Mouse (Mus musculus): ENCODE measurements at regions not wholly inside any gene's neighbourhood (a gene's known extent, or its start where the extent isn't known, plus 50 kb on each side); places are given as distances from the start of the nearest gene placed in this dataset.

DNA sequence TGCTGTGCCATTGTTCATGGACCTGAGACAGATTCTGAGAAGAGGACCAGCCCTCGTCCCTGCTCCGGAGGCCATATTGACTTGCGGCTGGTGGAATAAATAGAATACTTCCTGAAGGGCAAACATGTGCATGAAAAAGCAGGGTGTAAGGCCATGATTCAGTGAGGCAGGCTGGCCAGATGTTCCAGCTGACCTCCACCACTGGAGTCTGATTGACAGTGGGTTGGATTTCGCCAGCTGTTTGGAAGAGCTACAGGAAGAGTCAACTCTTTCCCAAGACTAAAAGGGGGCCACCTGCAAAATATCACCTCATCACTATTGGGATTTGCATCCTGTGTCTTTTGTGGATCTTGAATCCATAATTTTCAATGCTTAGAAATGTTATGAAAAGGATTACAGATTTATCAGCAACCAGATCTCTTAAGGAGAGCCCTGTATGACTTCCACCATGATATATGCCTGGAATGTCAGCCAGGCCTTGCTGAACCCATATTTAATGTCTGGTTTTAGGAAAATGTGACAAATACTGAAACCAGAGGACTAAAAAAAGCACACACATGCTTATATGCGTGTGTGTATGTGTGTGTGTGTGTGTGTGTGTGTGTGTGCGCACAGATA, 348.9 kb upstream of the Nrp1 start:
- Histone ChIP-seq H3K4me3 (no peak overlapping the region), H3K36me3 (no peaks in the 10 kb centered on the region), H3K27ac (replicated peaks) (no peak overlapping the region), H3K4me2 (no peak overlapping the region), H3K9me3 (no peaks in the 10 kb centered on the region), H3K9ac (no peak overlapping the region), H3K4me1 (replicated peaks) (peaks cover 8% of the 10 kb centered on the region), H3K27me3 (no peaks in the 10 kb centered on the region)
- WGBS, result 80% methylated on average over 6 of the region's 6 CpGs
- ATAC-seq (ENCODE audit: low read depth), result no peak

DNA sequence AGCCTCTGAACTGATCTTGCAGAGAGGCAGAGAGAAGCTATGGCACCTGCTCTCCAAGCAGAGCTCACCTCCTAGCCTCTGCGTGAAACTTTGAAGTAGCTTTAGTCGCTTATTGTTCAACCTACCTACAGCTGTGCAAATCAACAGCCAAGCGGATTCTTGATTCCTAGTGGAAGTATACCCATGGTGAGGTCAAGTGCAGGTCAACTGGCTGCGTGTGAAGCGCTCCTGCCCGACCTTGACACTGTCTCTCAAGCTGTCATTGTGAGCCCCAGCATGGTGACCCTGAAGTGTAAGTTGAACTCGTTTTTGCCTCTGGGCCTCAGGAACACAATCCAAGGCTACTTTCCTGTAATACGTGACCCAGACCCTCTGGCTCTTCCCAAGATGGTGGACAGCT, 341.2 kb upstream of the Nrp1 start:
- Histone ChIP-seq H3K4me3 (no peak overlapping the region), H3K27me3 (no peaks in the 10 kb centered on the region), H3K9ac (no peak overlapping the region), H3K27ac (replicated peaks) (no peak overlapping the region), H3K4me1 (replicated peaks) (peaks cover 4% of the 10 kb centered on the region; the same call in 1 of the 2 replicates), H3K4me2 (no peak overlapping the region), H3K9me3 (no peaks in the 10 kb centered on the region), H3K36me3 (no peaks in the 10 kb centered on the region)
- 65% methylated on average over 8 of the region's 8 CpGs for WGBS
- ATAC-seq (ENCODE audit: low read depth), result no peak

DNA sequence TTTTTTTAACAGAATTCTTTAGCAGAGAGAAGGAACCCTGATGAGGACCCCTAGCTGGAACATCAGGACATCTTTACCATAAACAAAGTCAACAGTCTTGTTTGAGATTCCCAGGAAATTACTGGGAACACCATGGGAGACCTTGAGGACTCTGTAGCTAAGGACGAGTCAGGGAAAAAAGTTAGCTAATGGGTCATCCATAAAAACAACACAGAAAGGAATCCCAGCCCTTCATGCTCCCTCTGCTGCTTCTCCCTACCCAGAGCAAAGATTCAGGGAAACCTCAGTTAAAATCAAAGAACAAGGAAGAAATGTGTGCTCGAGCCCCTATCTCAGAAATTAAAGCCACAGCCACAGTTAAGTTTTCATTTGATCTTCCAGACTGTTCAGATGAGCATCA, 334.7 kb upstream of the Nrp1 start:
- no peak for ATAC-seq (ENCODE audit: low read depth)
- no peaks in the 10 kb centered on the region for H3K27me3 ChIP-seq
- H3K4me1 ChIP-seq (replicated peaks), result peaks cover 17% of the 10 kb centered on the region
- 52% methylated on average over 2 of the region's 2 CpGs for WGBS
- no peak overlapping the region for H3K4me3 ChIP-seq
- H3K9ac ChIP-seq, result no peak overlapping the region
- no peak overlapping the region for H3K4me2 ChIP-seq
- H3K9me3 ChIP-seq, result no peaks in the 10 kb centered on the region
- H3K36me3 ChIP-seq, result no peaks in the 10 kb centered on the region
- H3K27ac ChIP-seq (replicated peaks), result no peak overlapping the region

DNA sequence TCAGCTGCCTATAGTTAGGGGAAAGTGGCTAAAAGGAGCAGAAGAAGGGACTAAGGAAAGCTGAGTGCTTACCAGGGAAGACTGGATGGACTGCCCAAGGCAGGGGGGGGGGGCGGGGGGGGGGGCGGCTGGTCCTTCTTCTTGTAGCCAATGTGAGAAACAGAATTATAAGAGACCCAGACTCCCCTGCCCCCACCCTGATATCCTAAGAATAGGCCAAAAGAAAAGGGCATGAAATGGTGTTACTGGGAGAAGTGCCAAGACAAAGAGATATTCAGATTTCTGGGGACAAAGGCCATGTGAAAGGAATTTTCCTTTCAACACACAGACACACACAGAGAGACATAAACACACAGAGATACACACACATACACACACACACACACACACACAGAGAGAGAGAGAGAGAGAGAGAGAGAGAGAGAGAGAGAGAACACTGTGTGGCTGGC, 333.6 kb upstream of the Nrp1 start:
- Histone ChIP-seq H3K4me2 (no peak overlapping the region), H3K9me3 (no peaks in the 10 kb centered on the region), H3K4me3 (no peak overlapping the region), H3K27me3 (no peaks in the 10 kb centered on the region), H3K4me1 (replicated peaks) (peaks cover 17% of the 10 kb centered on the region), H3K27ac (replicated peaks) (peak overlapping the region; percentile 70), H3K9ac (no peak overlapping the region), H3K36me3 (no peaks in the 10 kb centered on the region)
- peak; percentile 65 for ATAC-seq (ENCODE audit: low read depth)
- WGBS, result 20% methylated on average over 1 of the region's 2 CpGs

DNA sequence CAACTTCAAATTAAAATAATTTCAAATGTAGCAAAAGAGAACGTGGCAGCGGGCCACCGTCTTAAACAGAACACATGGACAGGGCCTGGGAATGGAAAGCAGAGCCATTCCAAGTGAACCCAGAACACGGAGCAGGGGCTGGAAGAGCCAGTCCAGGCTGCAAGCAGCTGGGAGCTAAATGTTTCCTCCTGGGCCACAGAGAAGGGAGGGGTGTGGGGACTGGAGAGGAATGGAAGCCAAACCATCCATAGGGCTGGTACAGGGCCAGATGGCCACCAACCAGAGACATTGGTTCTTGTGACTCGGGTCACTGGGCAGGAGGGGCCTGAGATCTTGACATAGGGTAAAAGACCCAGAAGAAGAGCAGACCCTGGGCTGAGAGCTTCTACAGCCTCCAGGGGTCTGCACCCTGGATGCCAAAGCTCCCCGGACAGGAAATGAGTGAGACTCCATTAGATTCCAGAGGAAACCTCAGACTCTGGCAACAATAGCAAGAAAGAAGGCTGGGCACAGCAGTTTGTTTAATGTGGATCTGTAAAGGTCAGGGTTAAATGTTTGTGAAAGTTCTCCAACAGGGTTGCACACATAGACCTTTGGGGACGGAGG, 333.1 kb upstream of the Nrp1 start:
- H3K36me3 ChIP-seq, result no peaks in the 10 kb centered on the region
- no peaks in the 10 kb centered on the region for H3K27me3 ChIP-seq
- no peaks in the 10 kb centered on the region for H3K9me3 ChIP-seq
- peak; percentile 69; the same call in 1 of the 2 replicates for ATAC-seq (ENCODE audit: low read depth)
- peaks cover 21% of the 10 kb centered on the region for H3K4me1 ChIP-seq (replicated peaks)
- 43% methylated on average over 7 of the region's 7 CpGs for WGBS
- H3K4me2 ChIP-seq, result no peak overlapping the region
- H3K4me3 ChIP-seq, result no peak overlapping the region
- no peak overlapping the region for H3K9ac ChIP-seq
- peak overlapping the region; percentile 70 for H3K27ac ChIP-seq (replicated peaks)

DNA sequence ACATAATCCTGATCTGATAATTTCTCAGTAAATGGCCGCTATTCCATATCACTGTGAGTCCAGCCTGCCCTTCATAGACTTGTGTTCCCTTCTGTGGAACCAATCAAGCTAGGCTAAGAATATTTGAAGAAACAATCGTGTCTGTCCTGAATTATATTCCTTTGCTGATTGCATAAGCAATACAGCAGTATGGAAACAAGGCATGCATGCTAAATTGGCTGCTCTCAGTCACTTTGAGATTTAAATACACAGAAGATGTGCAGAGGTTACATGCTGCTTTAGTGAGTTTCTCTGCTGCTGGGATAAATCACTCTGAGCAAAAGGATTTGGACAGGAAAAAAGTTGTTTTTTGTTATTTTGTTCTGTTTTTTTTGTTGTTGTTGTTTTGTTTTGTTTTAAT, 331.4 kb upstream of the Nrp1 start:
- no peak overlapping the region for H3K4me2 ChIP-seq
- H3K27me3 ChIP-seq, result no peaks in the 10 kb centered on the region
- H3K9me3 ChIP-seq, result no peaks in the 10 kb centered on the region
- H3K4me1 ChIP-seq (replicated peaks), result peaks cover 25% of the 10 kb centered on the region
- ATAC-seq (ENCODE audit: low read depth), result no peak
- H3K27ac ChIP-seq (replicated peaks), result no peak overlapping the region
- H3K9ac ChIP-seq, result no peak overlapping the region
- 72% methylated on average over 2 of the region's 2 CpGs for WGBS
- no peaks in the 10 kb centered on the region for H3K36me3 ChIP-seq
- H3K4me3 ChIP-seq, result no peak overlapping the region

DNA sequence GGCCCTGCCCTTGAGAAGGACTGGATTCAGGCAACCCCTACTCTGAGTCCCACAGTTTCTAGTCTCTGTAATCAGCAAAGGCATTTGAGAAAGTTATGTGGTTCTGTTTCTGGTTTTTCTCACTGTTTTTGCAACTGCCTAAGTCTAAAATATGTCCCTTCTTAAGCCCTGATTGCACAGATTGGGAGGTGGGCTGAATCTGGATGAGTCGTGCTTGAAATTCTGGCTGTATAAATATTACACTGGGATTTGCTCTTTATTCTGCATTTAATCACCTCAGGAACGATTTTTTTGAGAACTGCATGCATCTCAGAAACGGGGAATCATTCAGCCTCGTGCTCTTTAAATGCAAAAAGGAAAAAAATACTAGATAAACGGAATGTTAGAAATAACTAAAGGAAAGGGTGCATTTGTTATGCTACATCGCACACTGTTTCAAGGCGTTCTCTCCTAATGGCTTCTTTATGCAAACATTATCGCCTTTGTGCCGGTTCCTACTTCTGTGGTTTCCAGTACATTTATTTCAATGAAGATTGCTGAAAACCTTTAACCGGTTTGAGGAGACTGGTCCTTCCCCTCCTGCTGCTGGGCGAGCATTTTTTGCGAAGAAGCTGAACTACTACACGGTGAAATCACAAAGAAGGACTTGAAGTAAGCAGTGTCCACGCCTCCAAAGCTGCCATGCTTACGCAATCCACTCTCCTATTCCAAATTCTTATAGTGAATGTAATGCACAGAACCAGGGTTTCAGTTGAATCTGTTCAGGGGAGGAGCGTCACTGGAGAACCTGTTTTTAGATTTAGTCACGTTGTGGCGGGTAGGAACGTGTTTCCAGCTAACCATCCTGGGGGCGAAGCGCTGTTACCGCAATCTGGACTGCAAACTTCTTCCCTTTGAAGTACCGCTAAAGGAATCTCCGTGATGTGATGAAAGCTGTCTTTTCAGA, 327.8 kb upstream of the Nrp1 start:
- no peak for ATAC-seq (ENCODE audit: low read depth)
- H3K27me3 ChIP-seq, result no peaks in the 10 kb centered on the region
- no peaks in the 10 kb centered on the region for H3K36me3 ChIP-seq
- no peak overlapping the region for H3K4me3 ChIP-seq
- H3K9me3 ChIP-seq, result no peaks in the 10 kb centered on the region
- no peak overlapping the region for H3K9ac ChIP-seq
- H3K4me2 ChIP-seq, result peak overlapping the region; percentile 1; the same call in 1 of the 2 replicates
- peak overlapping the region; percentile 77 for H3K27ac ChIP-seq (replicated peaks)
- H3K4me1 ChIP-seq (replicated peaks), result peaks cover 10% of the 10 kb centered on the region
- 59% methylated on average over 24 of the region's 24 CpGs for WGBS

DNA sequence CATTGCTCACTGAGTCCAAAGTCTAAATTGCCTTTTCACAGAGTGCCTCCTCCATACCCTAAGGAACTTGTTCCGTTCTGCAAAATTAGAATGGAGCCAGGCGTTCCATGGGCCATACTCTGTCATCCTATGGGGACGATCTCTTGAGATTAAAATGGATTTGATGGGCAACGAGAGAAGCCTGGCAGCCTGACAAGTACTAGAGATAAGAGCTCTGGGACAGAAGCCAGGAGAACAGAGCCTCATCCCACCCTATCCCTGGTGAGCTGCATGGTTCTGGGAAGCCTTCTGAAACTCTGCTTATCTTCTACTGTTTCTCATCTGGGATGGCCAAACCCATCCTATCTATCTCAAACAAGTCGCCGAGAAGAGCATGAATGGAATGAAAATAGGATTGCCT, 324.3 kb upstream of the Nrp1 start:
- no peak overlapping the region for H3K4me3 ChIP-seq
- H3K4me2 ChIP-seq, result no peak overlapping the region
- H3K27ac ChIP-seq (replicated peaks), result no peak overlapping the region
- no peaks in the 10 kb centered on the region for H3K36me3 ChIP-seq
- WGBS, result 87% methylated on average over 6 of the region's 6 CpGs
- H3K9ac ChIP-seq, result no peak overlapping the region
- no peaks in the 10 kb centered on the region for H3K27me3 ChIP-seq
- peaks cover 10% of the 10 kb centered on the region; the same call in 1 of the 2 replicates for H3K4me1 ChIP-seq (replicated peaks)
- no peak for ATAC-seq (ENCODE audit: low read depth)
- no peaks in the 10 kb centered on the region for H3K9me3 ChIP-seq

DNA sequence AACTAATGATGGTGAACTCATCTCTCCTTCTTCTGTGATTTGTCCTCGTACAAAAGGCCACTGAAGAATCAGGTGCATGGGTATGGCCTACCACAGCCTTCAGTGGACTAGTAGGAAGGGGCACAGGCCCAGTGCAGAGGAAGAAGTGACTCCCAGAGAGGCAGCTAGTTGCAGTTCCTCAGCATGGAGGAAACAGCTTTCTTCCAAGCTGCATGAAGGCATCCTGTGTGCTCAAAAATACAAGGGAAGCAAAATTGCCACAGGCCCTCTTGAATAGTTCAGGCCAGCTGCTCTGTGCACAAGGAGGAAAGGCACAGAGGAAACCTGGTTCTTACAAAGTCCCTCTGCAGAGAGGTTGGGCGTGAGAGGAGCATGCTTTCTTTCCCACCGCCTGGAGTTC, 322.7 kb upstream of the Nrp1 start:
- WGBS, result 57% methylated on average over 3 of the region's 3 CpGs

DNA sequence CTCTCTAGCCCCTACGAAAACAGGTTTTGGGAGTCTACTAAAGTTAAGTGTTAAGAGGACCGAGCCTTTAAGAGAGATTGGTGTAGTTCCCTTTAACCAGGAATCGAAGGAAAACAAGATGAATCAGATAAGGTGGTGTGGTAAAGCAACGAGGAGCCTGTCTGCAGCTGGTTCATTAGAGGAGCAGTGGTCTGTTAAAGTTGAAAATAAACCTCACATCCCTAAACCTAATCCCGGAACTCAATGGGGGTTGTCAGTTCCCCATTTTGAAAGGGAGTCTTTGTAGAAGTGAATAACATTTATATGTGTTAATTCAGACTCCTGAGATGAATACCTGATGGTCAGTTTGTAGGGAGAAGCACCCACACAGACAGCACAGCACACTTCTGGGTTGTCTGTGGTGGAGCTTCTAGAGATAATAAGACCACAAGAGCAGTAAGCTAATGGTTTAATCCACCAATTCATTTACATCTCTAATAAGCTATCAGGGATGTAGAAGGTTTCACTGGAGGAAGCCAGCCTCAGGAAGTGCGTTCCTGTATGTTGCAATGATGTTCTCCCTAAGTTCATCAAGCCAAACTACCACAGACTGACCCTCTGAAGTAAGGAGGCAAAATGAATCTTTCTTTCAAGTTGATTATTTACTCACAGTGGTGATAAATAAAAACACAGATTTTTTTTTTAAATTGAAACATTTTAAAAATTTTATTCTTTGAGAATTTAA, 318.9 kb upstream of the Nrp1 start:
- Histone ChIP-seq H3K27me3 (no peaks in the 10 kb centered on the region), H3K4me3 (no peak overlapping the region), H3K36me3 (no peaks in the 10 kb centered on the region), H3K4me2 (no peak overlapping the region), H3K27ac (replicated peaks) (no peak overlapping the region), H3K9me3 (no peaks in the 10 kb centered on the region), H3K9ac (no peak overlapping the region), H3K4me1 (replicated peaks) (peaks cover 8% of the 10 kb centered on the region; the same call in 1 of the 2 replicates)
- 87% methylated on average over 6 of the region's 6 CpGs for WGBS
- ATAC-seq (ENCODE audit: low read depth), result no peak

More for the DNA sequence above, 322.7 kb upstream of the Nrp1 start:
- Histone ChIP-seq H3K4me3 (no peak overlapping the region), H3K9me3 (no peaks in the 10 kb centered on the region), H3K27me3 (no peaks in the 10 kb centered on the region), H3K36me3 (no peaks in the 10 kb centered on the region), H3K4me1 (replicated peaks) (0 out of 2 replicates have a peak, but pooled peaks cover 4% of the 10 kb centered on the region), H3K4me2 (no peak overlapping the region), H3K9ac (no peak overlapping the region), H3K27ac (replicated peaks) (no peak overlapping the region)
- ATAC-seq (ENCODE audit: low read depth), result no peak

DNA sequence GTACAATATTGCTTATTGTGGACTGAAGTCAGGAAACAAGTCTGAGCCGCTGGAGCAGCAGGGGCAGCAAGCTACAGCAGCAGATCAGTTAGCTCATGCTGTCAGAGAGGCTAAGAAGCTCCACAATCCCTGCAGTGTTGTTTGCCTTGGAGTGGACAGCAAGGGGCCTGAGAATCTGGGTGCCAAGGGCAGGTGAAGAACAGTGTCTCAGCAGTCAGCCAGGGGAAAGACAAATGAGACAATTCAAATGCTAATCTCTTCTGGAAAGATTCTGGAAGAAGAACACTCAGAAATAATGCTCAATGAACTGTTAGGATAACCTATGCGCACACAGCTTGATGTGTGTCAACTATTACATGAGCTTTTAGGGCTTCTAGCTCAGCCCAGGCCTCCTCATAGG, 315.5 kb upstream of the Nrp1 start:
- Histone ChIP-seq H3K36me3 (no peaks in the 10 kb centered on the region), H3K9ac (no peak overlapping the region), H3K4me2 (no peak overlapping the region), H3K27me3 (no peaks in the 10 kb centered on the region), H3K9me3 (no peaks in the 10 kb centered on the region), H3K4me3 (no peak overlapping the region), H3K27ac (replicated peaks) (no peak overlapping the region), H3K4me1 (replicated peaks) (peaks cover 5% of the 10 kb centered on the region; the same call in 1 of the 2 replicates)
- WGBS, result 62% methylated on average over 2 of the region's 2 CpGs
- ATAC-seq (ENCODE audit: low read depth), result no peak

Data from neural tube, embryonic 13.5 days (tissue).